Mouse (Mus musculus) left cerebral cortex, postnatal 4 days (tissue): ENCODE data around the gene Taf5l. TPM values are rescaled to one million over a fixed set of nuclear protein-coding genes. Genes with fewer than 3 reads are reported as not detected.
"Not testable (repeated sequence)": the region's sequence is repeated elsewhere in the genome, so short reads cannot be mapped to it uniquely, and the experiment has no call there.

Experiments used
- DNase-seq: peaks from one replicate; pipeline ENCODE4 v3.0.0-alpha.2; 2022
- intact Hi-C: fragments of 180-260 bp; cut with DNase I; formaldehyde crosslinking; loops from one replicate; pipeline ENCODE4 v1.15.1; 2025
- total RNA-seq, 2 experiments: library from RNA; stranded (reverse); gene quantifications; 2 replicates each; pipeline ENCODE4 v1.2.3; 2021

Gene Taf5l
- total RNA-seq = 10 to 100 TPM; 27.8 to 29.4 TPM

DNA sequence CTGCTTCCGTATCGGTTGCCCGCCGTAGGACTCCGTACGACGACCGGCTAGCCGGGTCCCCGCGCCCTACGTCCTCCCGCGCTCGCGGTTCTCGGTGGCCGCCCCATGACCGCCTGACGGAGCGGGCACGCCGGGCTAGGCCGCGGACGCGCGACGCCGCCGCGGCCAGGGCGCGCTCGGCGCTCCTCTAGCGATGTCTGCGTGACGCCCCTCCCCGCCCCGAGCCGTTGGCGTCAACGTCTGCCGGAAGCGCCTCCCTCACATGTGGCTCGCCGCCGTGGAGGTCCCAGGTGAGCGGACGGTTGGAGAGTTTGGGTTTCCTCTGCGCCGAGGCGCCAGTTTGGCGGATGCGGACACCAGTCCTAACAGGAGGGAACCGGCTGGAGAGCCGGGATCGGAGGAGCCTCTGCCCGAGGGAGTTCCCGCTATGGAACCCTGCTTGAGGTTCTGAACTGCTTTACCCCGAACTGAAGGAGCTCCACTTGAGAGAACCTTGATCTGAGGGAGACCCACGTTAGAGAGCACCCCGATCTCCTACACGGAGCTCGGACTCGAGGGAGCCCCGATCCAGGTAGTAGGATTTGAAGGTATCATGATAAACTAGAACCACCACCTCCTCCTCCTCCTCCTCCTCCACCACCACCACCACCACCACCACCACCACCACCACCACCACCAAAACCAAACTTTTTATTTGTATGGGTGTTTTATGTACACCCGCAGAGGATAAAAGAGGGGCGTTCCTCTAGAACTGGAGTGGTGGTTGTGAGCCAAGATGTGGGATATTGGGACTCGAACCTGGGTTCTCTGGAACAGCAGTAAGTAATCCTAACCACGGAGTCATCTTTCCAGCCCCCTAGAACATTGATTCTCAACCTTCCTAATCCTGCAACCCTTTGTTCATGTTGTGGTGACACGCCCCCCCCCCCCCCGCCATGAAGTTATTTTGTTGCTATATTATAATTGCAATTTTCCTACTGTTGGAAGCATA is at the start of gene Taf5l, which contains the start of gene Urb2:
Taf5l (minus strand) TSS at position 161 of the 991 bp plus-strand sequence.
Urb2 (plus strand) TSS at position 272 of the 991 bp plus-strand sequence.
- intact Hi-C loops = no loop called here
- peak; percentile 93 for DNase-seq

DNA sequence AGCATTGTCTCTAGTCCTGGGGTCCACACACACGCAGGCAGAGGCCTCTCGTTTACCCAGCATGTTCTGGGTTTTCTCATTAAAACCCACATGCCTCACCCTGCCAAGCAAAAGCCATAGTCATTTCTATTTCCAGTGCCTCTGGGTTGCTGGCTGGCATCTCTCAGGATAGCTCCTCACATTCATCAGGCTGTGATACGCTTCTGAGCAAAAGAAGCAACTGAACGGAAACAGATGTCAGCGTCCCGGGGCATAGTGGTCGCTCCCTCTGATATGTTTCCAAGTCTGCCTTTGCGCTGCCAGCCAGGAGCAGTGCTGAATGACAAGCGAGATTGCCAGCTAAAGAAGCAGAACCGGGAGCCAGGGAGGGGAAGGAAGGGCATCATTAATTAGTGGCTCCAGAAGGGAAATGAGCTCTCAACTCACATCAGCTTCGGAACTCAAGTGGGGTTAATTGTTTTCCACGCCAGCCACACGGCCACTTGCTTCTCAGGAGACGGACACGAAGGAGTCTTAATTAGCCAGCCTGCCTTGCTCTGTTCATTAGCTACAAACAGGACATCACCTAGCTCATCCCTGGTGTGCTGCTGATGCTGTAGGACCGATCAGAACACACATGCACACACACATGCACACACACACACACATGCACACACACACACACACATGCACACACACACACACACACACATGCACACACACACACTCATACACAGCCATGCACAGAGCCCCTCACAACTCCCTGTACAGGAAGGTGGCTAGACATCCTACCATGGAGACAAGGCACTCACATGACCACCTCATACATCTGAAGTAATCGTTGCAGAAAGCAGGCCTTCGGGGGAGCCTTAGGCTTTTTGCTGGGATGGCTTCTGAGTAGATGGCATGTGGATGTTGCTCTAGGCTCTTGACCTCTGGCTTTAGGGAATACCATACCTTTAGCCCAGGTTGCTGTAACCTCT is 49.4 kb upstream of the Taf5l start:
- intact Hi-C loops = no loop called here
- peak; percentile 89 for DNase-seq

DNA sequence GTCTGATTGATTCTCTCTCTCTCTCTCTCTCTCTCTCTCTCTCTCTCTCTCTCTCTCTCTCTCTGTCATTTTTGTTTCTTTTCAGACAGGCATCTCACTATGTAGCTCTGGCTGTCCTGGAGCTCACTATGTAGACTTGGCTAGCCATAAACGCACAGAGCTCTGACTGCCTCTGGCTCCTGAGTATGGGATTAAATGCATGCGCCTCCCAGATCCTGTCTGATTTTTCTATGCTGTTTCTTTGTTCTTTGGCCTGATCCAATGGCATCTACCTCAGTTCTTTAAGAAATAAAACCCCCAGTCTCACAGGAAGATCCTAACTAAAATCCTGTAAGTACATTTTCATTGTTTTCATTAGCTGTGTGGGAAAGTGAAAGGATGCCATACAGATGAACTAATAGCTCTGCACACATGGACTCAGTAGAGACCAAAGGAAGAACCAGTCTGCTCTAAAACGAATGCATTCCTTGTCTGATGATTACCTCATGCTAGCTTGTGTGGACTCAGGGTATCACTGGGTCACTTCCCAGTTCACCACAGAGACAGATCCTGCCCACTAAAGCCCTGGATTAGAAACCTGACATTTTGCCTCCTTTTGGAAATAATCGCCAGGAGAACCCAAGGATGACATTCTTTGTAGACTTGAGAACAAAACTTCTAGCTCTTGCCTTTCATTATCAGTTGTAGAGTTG is 46.0 kb upstream of the Taf5l start:
- no peak for DNase-seq
- intact Hi-C loops = no loop called here

DNA sequence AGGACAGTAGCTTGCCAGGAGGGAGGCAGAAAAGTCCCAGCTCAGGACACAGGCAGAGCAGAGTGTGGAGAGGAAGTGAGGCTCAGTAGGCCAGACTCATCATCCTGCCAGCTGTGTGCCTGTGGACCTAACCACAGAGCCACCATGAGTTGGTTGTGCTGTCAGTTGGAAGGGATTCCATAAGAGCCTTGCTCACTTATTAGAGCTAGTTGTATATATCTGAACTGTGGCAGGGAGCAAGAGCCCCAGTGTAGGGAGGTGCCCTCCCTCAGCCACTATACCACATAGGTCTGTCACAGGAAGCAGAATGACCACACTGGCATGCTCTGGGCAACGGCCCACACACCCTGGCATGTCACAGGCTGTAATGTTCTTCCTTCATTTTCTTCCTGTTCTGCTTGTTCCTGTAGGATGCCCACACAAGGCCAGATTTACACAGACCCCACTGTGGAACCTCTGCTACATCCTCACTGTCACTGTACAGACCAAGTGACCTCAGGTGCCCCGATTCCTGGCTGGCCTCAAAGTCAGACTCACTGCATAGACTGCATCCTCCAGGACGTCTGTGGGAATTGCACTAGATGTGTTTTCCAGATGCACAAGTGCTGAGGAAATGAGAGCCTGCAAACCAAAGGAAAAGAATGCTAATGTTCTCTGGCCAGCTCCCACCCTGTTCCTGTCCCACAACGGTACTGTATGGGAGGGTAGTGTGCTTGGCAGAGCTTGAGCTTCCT is 45.3 kb upstream of the Taf5l start:
- no peak for DNase-seq
- intact Hi-C loops = no loop called here

DNA sequence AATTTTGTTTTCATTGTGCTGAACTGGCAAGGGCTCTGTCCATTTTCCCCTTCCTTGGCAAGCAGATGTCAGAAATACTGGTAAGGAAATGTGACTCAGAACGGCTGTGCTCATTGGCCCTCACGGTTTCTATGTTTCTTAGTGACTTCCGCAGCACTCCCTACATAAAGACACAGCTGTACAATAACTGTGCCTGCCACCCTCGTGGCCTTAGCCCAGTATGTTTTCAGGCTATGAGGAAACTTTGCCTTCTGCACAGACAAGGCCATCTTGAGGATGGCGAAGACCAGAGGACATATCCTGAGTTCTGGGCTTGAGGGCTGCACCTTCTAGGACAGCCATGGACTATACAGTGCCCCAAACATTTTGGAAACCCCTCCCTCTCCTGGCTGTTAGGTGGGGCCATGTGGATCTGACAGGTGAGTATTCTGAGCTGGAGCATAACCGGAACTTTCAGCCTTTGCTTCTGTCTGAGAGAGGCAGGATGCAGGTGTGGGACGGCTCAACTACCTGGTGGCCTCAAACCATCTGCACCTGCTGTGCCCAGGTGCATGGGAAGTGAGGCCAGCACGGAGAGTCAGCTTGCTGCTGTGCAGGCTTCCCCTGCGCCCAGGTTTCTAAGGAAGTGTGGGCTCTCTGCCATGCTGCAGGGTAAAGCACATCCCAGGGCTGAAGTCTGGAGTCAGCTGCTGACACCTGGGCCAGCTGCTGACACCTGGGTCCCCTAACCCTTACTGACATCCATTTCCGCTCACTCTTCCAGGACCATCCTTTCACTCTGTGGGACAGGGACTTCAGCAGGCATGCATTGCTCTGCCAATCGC is 35.8 kb upstream of the Taf5l start:
- intact Hi-C loops = no loop called here
- no peak for DNase-seq

DNA sequence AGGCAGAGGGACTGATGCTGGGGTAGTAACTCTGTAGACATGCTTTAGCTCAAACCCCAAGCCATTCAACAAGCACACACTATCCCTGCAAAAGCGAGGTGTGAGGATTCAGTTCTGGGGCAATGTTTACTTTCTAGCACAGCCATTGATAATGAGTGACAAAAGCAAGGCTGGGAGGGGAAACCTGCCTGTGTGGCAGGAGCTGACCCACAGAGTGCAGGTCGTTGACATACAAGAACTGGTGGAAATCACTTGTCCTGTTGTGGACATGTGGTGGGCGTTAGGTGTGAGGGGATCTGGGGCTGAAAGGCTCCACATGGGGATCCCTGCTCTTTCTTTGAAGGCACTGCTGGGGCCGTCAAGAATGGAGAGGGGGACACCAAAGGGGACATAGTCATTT is 31.4 kb upstream of the Taf5l start:
- DNase-seq = no peak
- intact Hi-C loops = loop anchor here (5.0 kb wide), 1 partner anchor 180 kb away; the partner anchor contains the start of gene Galnt2

DNA sequence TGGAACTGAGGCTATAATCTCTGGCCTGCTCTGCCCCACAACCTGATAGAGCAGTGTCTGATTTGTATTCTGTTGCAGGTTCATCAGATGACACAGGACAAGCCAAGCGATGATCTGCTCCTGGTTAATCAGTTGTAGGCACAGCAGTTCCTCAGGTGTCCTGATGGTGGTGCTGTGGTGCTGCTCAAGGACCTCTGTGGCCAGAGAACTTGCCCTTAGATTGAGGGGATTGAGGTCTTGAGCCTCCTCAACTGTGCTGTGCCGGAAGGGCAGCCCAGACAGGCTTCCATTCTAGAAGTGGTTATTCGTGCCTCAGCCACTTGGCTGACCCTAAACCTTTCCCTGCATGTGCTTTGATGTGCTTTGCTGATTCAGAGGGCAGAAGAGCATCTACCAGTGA is 30.9 kb upstream of the Taf5l start:
- intact Hi-C loops = loop anchor here (5.0 kb wide), 1 partner anchor 180 kb away; the partner anchor contains the start of gene Galnt2
- peak; percentile 84 for DNase-seq

DNA sequence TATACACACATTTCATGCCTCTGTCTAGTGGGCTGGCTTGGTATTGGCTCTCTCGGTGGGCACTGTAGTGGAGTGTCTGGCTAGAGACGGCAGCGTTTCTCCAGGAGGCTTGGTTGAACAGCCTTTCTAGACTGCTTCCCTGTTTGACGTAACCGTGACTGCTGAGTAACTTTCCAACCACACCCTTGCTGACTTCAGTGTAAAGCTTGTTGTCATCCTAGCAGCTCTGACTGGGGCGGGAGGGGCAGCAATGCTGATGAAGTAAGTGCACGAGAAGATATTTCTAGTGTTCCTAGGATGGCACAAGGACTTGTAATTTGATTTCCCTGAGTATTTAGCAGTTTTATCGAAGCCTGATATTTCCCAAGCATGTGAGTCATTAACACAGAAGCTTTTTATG is 24.7 kb upstream of the Taf5l start:
- intact Hi-C loops = no loop called here
- no peak for DNase-seq

DNA sequence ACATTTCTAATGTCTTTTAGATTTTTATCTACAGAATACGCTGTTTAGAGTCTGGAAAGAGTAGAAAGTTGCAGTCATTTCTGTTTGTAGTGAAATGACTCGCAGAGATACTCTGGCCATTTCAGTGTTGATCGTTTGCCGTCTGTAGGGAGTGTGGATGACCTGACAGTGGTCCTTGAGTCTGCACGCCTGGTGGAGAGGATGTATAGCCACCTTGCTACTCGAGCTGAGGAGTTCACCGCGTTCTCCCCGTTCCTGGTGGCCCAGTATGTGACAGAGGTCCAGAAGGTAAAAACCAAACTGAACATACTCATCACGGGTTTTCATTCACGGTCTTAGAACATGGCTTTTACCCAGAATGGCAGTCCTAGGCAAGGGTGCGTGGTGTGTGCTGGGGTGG is 23.7 kb upstream of the Taf5l start:
- DNase-seq = no peak
- intact Hi-C loops = no loop called here

DNA sequence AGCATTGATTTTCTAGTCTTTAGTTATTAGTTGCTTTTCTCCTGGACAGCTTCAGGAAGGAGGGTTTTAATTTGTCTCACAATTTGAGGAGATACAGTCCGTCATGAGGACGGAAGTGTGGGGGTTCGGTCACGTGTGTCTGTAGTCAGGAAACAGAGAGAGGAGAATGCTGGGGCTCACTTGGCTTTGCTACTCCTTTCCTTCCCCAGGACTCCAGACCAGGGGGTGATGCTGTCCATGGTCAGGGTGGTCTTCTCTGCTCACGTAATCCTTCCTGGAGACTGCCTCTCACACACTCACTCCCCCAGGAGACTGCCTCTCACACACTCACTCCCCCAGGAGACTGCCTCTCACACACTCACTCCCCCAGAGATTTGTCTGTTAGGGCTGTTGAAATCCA is 23.2 kb upstream of the Taf5l start:
- no peak for DNase-seq
- intact Hi-C loops = no loop called here

DNA sequence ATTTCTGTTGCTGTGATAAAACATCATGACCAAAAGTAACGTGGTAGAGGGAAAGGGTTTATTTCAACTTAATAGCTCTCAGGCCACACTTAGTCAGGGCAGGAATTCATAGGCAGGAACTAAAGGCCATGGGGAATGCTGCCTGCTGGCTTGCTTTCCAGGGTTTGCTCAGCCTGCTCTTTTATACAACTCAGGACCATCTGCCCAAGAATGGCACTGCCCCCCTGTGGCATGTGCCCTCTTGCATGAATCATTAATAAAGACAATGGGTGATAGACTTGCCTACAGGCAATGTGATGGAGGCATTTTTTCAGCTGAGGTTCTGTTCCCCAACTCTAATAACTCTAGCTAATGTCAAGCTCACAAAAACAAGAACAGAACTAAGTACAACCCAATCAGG is 21.0 kb upstream of the Taf5l start:
- intact Hi-C loops = no loop called here
- DNase-seq = no peak

DNA sequence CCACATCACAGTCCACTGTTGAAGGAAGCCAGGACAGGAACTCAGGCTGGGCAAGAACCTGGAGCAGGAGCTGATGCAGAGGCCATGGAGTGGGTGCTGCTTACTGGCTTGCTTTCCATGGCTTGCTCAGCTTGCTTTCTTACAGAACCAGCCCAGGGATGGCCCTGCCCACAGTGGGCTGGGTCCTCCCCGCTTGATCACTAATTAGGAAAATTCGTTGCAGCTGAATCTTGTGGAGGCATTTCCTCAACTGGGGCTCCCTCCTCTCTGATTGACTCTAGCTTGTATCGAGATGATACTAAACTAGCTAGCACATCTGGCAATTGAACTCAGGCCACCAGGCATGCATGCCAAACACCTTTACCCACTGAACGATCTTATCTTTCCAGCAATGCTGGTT is 18.2 kb upstream of the Taf5l start:
- DNase-seq = no peak
- intact Hi-C loops = no loop called here

DNA sequence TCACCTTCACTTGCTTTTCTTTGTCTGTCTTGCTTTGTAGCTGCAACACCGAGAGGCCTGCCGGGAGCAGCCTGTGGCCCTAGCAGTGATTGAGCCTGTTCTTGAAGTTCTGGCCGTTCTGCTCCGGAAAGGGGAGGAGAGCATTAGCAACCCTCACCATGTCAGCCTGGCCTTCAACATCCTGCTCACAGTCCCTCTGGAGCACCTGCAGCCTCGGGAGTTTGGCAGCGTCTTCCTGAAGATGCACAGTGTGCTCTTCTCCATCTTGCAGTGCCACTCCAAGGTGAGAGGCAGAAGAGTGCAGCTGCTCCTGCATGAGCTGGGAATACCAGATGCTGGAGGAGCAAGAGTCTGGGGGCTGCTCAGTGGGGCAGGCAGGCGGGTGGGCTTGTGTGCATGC is 16.9 kb upstream of the Taf5l start:
- no peak for DNase-seq
- intact Hi-C loops = no loop called here

DNA sequence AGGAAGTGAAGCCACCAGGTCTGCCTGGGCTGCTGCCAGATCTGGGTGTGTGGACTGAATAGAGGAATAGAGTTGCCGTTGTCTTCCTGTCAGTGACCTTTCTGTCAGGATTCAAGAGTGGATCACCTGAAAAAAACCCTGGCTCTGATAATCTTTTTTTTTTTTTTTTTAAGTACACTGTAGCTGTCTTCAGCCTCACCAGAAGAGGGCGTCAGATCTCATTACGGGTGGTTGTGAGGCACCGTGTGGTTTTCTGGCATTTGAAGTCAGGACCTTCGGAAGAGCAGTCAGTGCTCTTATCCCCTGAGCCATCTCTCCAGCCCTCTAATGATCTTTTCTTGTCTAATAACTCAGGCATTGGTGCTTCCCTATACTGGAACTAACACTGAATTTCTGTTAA is 12.2 kb upstream of the Taf5l start:
- no peak for DNase-seq
- intact Hi-C loops = no loop called here

DNA sequence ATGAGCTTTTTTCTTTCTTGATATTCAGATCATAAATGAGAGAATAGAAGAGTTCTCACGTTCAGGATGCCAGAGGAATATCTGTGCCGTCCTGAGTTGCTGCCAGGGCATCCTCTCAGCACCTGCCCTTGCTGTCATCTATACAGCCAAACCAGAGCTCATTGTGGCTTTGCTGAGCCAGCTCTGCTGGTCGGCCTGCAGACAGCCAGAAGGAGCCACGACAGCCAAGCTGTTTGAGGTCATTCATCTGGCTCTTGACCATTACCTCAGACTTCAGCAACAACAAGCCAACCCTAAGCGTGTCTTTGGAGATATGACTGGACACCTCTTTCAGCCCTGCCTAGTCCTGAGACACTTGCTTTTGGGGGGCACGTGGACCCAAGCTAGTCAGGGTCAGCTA is 6.6 kb upstream of the Taf5l start:
- intact Hi-C loops = no loop called here
- DNase-seq = no peak

DNA sequence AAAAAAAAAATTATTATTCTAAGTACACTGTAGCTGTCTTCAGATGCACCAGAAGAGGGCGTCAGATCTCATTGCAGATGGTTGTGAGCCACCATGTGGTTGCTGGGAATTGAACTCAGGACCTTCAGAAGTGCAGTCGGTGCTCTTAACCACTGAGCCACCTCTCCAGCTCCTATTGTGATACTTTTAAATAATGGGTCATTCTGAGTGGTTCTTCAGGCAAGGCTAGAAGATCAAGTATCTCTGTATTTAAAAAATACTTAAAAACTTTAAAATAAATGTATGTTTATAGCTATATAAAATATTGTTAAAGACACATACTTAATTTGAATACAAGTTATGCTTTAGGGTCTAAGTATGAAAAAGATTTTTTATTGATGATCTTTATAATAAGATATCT is 5.1 kb upstream of the Taf5l start:
- intact Hi-C loops, DNase-seq: not testable (repeated sequence)

DNA sequence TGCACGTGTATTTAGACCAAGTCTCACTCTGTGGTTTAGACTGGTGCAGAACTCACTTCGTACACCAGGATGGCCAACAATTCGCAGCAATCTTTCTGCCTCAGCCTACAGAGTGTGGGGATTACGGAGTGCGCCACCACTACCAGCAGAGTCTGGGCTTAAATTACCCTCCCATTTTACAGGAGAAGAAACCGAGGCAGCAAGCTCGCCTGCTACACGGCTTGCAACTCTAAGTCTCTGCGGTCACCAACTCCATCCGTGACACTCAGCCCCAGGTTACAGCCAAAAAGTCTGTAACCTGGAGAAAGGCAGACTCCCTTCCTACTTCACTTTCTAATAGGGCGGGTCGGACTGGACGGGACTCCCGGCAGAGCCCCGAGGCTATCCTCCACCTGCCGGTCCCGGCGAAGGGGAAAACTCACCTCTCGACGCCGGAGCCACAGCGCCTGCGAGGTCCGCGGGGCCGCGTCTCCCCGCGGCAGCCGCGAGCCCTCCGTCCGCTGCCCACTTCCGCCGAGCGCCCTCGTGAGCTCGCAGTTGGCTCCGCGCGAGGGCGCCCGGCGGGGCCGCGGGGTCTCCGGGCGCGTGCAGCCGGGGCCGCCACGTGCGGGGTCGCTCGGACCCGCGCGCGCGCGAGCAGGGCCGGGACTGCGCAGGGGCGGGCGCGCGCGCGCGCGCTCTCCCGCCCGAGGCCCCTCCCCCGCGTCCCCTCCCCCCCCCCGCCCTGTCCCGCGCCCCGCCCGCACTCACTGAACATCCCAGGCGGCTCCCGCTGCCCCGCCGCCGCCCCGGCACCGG is 559 bp downstream of the Taf5l start:
- peak; percentile 77 for DNase-seq

DNA sequence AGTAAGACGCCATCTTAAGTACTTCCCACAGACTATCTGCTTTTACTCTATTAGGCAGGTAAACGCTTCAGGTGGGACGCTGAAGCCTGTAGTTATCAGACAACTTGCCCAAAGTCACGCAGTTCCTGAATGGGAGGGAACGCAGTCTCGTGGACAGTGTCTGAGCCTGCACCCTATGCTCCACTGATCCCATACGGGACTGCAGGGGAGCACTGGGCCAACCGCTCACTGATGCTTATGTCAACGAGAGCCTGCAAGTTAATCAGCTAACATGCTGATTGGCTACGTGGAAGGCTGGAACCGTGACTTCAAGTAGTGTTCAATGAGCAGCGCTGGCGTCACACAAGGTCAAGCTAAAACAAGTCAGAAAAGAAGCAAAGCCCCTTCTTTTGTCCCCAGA is 1.4 kb downstream of the Taf5l start:
- intact Hi-C loops = no loop called here
- no peak for DNase-seq

More for the DNA sequence above, 559 bp downstream of the Taf5l start:
- intact Hi-C loops = no loop called here
